Mouse (Mus musculus): ENCODE results near the gene Ano10. TPM values are rescaled to one million over a fixed set of nuclear protein-coding genes. Genes with fewer than 3 reads are reported as not detected.
A peak's percentile ranks its signal among the peaks of the same experiment; 100 is the strongest.
"Not testable (repeated sequence)": the region's sequence is repeated elsewhere in the genome, so short reads cannot be mapped to it uniquely, and the experiment has no call there.

The Ano10 gene
- polyA plus RNA-seq, 3 experiments from 2014 or later = 13.5 to 24.3 (median 19.2) TPM

GRCm38 (mm10) chr9:122195042-122195682, 99.1 kb downstream of the Ano10 start:
- no peak for ATAC-seq

GRCm38 (mm10) chr9:122193823-122194222, 100.4 kb downstream of the Ano10 start:
- ATAC-seq = peak; percentile 70

- ATAC-seq = peak; percentile 33
Measured at GRCm38 (mm10) chr9:122193361-122193760, 100.9 kb downstream of the Ano10 start.

- peak; percentile 93 for ATAC-seq
Measured at GRCm38 (mm10) chr9:122188724-122189123, 105.5 kb downstream of the Ano10 start.

- ATAC-seq = no peak
Measured at GRCm38 (mm10) chr9:122187451-122187921, 106.7 kb downstream of the Ano10 start.

- no peak for ATAC-seq
Measured at GRCm38 (mm10) chr9:122186643-122187226, 107.5 kb downstream of the Ano10 start.

- ATAC-seq = no peak
Measured at GRCm38 (mm10) chr9:122185953-122186352, 108.3 kb downstream of the Ano10 start.

- no peak for ATAC-seq
Measured at GRCm38 (mm10) chr9:122185061-122185460, 109.2 kb downstream of the Ano10 start.

GRCm38 (mm10) chr9:122184329-122184728, 109.9 kb downstream of the Ano10 start:
- ATAC-seq = no peak

- no peak for ATAC-seq
Measured at GRCm38 (mm10) chr9:122183074-122183473, 111.1 kb downstream of the Ano10 start.

- no peak for ATAC-seq
Measured at GRCm38 (mm10) chr9:122180105-122180504, 114.1 kb downstream of the Ano10 start.

GRCm38 (mm10) chr9:122178427-122178826, 115.8 kb downstream of the Ano10 start:
- no peak for ATAC-seq

GRCm38 (mm10) chr9:122177256-122178220, 116.7 kb downstream of the Ano10 start:
- peak; percentile 48 for ATAC-seq

GRCm38 (mm10) chr9:122174723-122175122, 119.5 kb downstream of the Ano10 start:
- no peak for ATAC-seq

- ATAC-seq = no peak
Measured at GRCm38 (mm10) chr9:122173405-122174233, 120.6 kb downstream of the Ano10 start.

GRCm38 (mm10) chr9:122172612-122173186, 121.5 kb downstream of the Ano10 start:
- ATAC-seq = no peak

- ATAC-seq = no peak
Measured at GRCm38 (mm10) chr9:122169901-122170300, 124.3 kb downstream of the Ano10 start.

GRCm38 (mm10) chr9:122167719-122168118, 126.5 kb downstream of the Ano10 start:
- not testable (repeated sequence) for ATAC-seq

- no peak for ATAC-seq
Measured at GRCm38 (mm10) chr9:122164535-122164934, 129.7 kb downstream of the Ano10 start.

GRCm38 (mm10) chr9:122157079-122157441, 137.2 kb downstream of the Ano10 start:
- no peak for ATAC-seq

- no peak for ATAC-seq
Measured at GRCm38 (mm10) chr9:122156389-122157078, 137.7 kb downstream of the Ano10 start.

Measured in inflammation-experienced regulatory T-cells, adult 6 months (primary cell).